Mouse (Mus musculus) gastrocnemius, postnatal 36 days (tissue): Measurements from ENCODE around the gene Ntm. TPM values are rescaled to one million over a fixed set of nuclear protein-coding genes. Genes with fewer than 3 reads are reported as not detected.
A peak's percentile ranks its signal among the peaks of the same experiment; 100 is the strongest.

ENCODE experiments used
- DNase-seq, 2 experiments: peaks; one replicate each; pipeline ENCODE4 v3.0.0; 2022
- intact Hi-C: fragments of 180-260 bp; cut with DNase I; formaldehyde crosslinking; loops from one replicate; pipeline ENCODE4 v1.15.1; 2025
- total RNA-seq, 2 experiments: library from RNA; stranded (reverse); gene quantifications; 2 replicates each; pipeline ENCODE4 v1.2.3; 2021

The Ntm gene
- total RNA-seq, 2 experiments from 2014 or later: 0.64 to 1.5 TPM

- intact Hi-C loops: no loop called here
Measured at GRCm38 (mm10) chr9:29803738-29804285, 159.1 kb downstream of the Ntm start.

DNA sequence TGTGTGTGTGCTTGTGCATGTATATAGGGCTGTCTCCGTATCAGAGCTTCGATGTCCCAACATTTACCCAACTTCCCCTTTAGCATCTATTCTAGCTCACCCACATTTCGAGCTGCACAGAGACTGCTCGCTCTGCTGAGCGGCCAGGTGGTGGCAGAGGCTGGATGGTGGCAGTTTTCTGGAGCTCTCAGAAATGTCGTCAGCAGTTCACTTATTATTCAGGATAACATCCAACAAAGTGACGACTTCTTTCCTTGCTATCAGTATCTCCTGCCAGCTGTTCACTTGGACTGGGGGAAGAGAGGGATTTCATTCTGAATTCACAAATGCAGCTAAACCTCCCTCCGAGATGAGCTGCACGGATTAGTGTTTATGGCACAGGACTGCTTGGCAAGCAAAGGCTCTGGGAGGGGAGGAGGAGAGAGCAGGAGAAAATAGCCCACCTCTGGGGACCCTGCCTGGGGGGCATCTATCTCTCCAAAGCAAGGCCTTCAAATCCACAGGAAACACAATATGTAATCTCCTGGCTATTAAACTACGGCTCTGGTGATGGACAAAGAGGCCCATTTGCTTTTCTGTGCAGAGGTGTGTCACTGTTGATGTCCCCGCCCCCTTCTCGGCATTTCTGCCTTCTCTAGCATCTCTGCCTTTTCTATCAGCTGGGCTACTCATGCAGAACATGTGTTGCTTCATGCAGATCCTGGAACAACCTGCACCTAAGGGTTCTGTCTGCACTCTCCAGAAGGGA, 159.8 kb downstream of the Ntm start:
- no peak for DNase-seq
- intact Hi-C loops: no loop called here

More at GRCm38 (mm10) chr9:29803738-29804285, 159.1 kb downstream of the Ntm start:
- DNase-seq: no peak

DNA sequence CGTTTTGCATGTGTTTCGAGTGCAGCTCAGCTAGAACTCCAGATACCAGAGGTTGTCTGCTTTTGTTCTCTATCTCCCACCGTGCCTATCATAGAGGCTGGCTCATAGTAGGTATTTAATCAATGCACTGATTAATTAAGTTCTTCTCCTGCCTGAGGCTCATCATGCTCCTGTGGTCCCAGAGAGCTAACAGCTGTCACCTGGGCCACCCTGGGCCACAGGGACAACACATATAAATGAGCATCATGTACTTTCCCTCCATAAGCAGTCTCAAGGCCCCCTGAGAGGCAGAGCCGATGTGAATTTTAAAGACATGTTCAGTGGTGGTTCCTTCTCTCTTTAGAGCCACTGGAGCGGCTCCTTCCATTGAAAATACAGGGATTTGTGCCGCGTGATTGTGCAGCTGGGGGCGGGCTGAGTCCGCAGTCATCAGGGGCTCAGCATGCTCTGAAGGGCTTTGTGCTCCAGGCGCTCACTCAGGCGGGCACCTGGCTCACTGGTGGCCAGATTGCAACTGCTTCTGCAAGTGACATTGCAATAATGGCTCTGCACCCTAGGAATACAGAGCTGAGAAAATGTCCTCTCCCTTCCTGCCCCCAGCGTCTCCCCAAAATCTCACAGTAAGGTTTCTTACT, 160.8 kb downstream of the Ntm start:
- intact Hi-C loops: no loop called here

GRCm38 (mm10) chr9:29796281-29796680, 166.7 kb downstream of the Ntm start:
- intact Hi-C loops: no loop called here
- DNase-seq: no peak

More for the DNA sequence above, 160.8 kb downstream of the Ntm start:
- no peak for DNase-seq

GRCm38 (mm10) chr9:29791199-29791915, 171.6 kb downstream of the Ntm start:
- intact Hi-C loops: no loop called here
- no peak for DNase-seq

GRCm38 (mm10) chr9:29790017-29790416, 172.9 kb downstream of the Ntm start:
- DNase-seq: no peak
- intact Hi-C loops: no loop called here

- no peak for DNase-seq
- intact Hi-C loops: no loop called here
Measured at GRCm38 (mm10) chr9:29788855-29789254, 174.1 kb downstream of the Ntm start.

GRCm38 (mm10) chr9:29787408-29787807, 175.5 kb downstream of the Ntm start:
- intact Hi-C loops: no loop called here
- no peak for DNase-seq

GRCm38 (mm10) chr9:29782697-29783096, 180.2 kb downstream of the Ntm start:
- DNase-seq: no peak
- intact Hi-C loops: no loop called here

- DNase-seq: no peak
- intact Hi-C loops: no loop called here
Measured at GRCm38 (mm10) chr9:29779739-29780138, 183.2 kb downstream of the Ntm start.

- DNase-seq: no peak
- intact Hi-C loops: no loop called here
Measured at GRCm38 (mm10) chr9:29776951-29777350, 186.0 kb downstream of the Ntm start.

DNA sequence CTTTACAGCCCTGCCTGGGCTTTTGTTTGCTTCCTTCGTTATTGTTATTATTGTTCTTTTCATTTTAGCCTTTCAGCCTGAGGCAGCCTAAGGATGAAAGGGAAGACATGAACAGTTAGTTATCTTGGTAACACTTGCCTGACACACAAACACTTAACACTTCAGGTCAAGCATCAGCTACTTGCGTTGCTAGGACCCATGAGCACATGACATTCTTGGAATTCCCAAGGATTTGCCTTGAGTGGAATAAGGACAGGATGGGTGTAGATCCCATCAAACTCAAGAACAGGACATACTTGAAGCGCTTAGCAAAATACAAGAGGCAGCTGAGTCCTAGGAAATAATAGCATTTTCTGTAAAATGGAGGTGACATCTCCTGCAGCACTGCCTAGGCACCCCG, 186.4 kb downstream of the Ntm start:
- intact Hi-C loops: no loop called here
- no peak for DNase-seq

GRCm38 (mm10) chr9:29776030-29776429, 186.9 kb downstream of the Ntm start:
- intact Hi-C loops: no loop called here
- DNase-seq: no peak

GRCm38 (mm10) chr9:29772625-29773388, 190.1 kb downstream of the Ntm start:
- DNase-seq: no peak
- intact Hi-C loops: no loop called here

DNA sequence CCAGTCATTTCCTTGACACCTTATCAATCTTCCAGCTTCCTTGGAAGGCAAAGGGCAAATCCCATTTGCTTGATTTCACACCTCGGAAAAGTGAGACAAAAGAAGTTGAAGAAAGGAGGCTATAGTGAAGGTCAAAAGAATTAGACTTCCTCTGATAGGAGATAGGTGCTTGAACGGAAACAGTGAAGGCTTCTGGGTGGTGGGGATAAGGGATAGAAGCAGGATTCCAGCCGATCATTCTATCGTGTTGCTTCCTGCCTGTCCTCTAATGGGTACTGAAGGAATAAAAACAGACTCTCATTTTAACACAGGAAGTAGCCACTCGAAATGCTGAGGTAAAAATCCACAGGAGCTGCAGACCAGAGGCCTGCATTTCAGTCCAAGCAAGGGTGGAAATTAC, 191.1 kb downstream of the Ntm start:
- DNase-seq: no peak
- intact Hi-C loops: no loop called here

GRCm38 (mm10) chr9:29771071-29771785, 191.7 kb downstream of the Ntm start:
- intact Hi-C loops: no loop called here
- no peak for DNase-seq

DNA sequence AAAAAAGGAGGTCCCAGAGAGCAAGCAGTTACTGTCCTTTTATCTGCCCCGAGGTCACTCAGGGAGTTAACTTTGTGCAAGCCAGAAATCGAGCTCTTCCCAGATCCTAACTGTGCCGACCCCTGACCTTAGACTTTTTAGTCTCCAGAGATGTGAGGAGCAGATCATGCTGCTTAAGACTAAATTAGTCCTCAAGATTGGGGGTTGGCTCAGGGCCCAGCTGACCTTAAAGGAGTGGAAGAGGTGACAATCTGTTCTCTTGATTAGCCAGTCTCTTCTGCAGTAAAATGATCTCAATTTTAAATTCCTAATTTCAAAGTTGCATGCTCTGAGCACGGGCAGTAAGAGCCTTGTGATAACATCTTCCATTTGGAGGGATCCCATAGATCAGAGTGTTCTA, 193.6 kb downstream of the Ntm start:
- intact Hi-C loops: no loop called here
- peak in 1 of 2 experiments; percentile 14 for DNase-seq

- DNase-seq: no peak
- intact Hi-C loops: no loop called here
Measured at GRCm38 (mm10) chr9:29765990-29766980, 196.7 kb downstream of the Ntm start.

DNA sequence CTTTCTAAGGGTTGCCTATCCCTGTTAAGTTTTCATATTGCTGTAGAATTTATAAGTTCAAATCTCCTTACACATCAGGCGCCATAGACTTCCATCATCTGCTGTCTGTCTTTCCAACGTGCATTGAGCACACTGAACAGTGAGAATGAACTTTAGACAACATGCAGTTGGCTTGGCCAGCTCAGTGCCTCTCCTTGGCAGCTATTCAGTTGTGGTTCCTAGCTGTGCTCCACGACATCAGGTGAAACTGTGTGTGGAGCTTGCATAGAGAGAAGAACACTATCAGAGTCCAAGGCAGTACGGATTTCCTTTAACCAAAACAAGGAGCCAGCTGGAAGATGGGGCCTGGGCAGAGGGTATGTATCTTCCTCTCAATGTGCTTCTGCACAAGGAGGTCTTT, 199.6 kb downstream of the Ntm start:
- intact Hi-C loops: no loop called here
- DNase-seq: no peak
